Mouse (Mus musculus) intestine, postnatal 0 days (tissue): ENCODE data around the gene Pla2g3. TPM values are rescaled to one million over a fixed set of nuclear protein-coding genes. Genes with fewer than 3 reads are reported as not detected.
A peak's percentile ranks its signal among the peaks of the same experiment; 100 is the strongest.

ENCODE experiments used
- ATAC-seq: fragments of 200-750 bp; cut with Nextera tagmentation; 2 replicates; pipeline ENCODE4 v1.8.0; 2017; ENCODE audit warnings: mild to moderate bottlenecking, moderate TSS enrichment, moderate library complexity
- H3K27ac ChIP-seq: fragments of 300-500 bp; sonication (generic); 2 replicates; pipeline ENCODE4 v1.5.1; 2014; ENCODE audit warnings: mild to moderate bottlenecking, low read depth, low read length, moderate library complexity
- H3K27me3 ChIP-seq: fragments of 300-500 bp; sonication (generic); replicated peaks from 2 replicates; pipeline ENCODE4 v1.6.1; 2014; ENCODE audit warnings: low read length, mixed read lengths; ENCODE audit not compliant: control insufficient read depth, insufficient read depth
- H3K36me3 ChIP-seq: fragments of 300-500 bp; sonication (generic); 2 replicates; pipeline ENCODE4 v1.6.1; 2014; ENCODE audit warnings: mild to moderate bottlenecking, moderate library complexity; ENCODE audit not compliant: control insufficient read depth, insufficient read depth
- H3K4me1 ChIP-seq: fragments of 300-500 bp; sonication (generic); replicated peaks from 2 replicates; pipeline ENCODE4 v1.6.1; 2014; ENCODE audit warnings: antibody characterized with exemption, low read length, mixed read lengths; ENCODE audit not compliant: control insufficient read depth, insufficient read depth
- H3K4me2 ChIP-seq: fragments of 300-500 bp; sonication (generic); replicated peaks from 2 replicates; pipeline ENCODE4 v1.6.1; 2014; ENCODE audit warnings: low read depth, mild to moderate bottlenecking, moderate library complexity
- H3K4me3 ChIP-seq: fragments of 300-500 bp; sonication (generic); 2 replicates; pipeline ENCODE4 v1.5.1; 2014; ENCODE audit warnings: low read depth, low read length
- H3K9ac ChIP-seq: fragments of 300-500 bp; sonication (generic); 2 replicates; pipeline ENCODE4 v1.6.1; 2014; ENCODE audit warnings: mild to moderate bottlenecking, low read depth, low read length
- H3K9me3 ChIP-seq: fragments of 300-500 bp; sonication (generic); 2 replicates; pipeline ENCODE4 v1.6.1; 2016; ENCODE audit warnings: mixed run types; ENCODE audit not compliant: control insufficient read depth
- CTCF ChIP-seq: sonication (generic); IDR thresholded peaks from 2 replicates; pipeline ENCODE4 v1.5.1; 2016; ENCODE audit warnings: low read depth, mild to moderate bottlenecking, control low read depth, antibody characterized with exemption, moderate library complexity
- WGBS: fragments of 180-500 bp; shearing (Covaris S2); extraction: QIAGEN DNeasy Blood & Tissue Kit; methylation state at CpG from one replicate; pipeline ENCODE4 v1.1.7; 2014; 5-methylcytosine and 5-hydroxymethylcytosine counted together
- polyA plus RNA-seq: library from polyadenylated mRNA; unstranded; fragments of >200 nt; fragmentation: Nextera tagmentation; extraction: Ambion mirVana; gene quantifications from 2 replicates; pipeline ENCODE4 v1.2.1, GENCODE M21; 2015

Pla2g3 gene
- polyA plus RNA-seq, 1 experiment from 2014 or later: 0.30 TPM

DNA sequence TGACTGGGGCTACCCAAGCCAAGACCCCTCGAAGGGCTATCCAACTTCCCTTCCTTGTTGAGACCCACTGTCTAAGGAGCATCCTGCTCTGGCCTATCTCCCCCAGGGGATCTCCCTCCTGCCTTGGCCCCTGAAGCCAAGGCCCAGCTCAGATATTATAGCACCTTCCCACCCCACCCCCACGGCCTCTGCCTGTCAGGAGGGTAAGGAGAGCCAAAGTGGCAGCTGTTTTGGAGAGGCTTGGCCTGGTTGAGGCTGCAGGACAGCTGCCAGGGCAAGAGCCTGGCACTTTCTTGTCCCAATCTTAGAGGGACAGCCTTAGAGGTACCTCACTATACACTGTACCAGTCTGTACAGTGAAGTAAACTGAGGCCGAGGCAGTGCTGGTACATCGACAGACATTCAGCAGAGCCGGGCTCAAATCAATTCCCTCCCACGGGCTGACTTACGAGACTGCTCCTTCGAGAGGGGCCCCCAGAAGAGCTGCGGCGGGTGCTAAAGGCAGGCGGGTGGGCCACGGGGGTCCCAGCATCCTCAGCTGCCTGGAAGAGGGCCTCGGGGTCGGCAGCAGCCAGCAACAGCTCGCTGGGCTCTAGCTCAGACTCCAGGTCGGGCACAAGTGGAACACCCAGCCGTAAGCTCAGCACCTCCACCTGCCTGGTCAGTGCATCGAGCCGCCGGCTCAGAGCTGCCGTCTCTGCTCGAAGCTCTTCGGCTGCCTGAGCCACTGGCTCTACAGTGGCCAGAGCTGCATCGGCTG, 39.1 kb downstream of the Pla2g3 start:
- H3K9ac ChIP-seq: no peak overlapping the region
- no peak for ATAC-seq

DNA sequence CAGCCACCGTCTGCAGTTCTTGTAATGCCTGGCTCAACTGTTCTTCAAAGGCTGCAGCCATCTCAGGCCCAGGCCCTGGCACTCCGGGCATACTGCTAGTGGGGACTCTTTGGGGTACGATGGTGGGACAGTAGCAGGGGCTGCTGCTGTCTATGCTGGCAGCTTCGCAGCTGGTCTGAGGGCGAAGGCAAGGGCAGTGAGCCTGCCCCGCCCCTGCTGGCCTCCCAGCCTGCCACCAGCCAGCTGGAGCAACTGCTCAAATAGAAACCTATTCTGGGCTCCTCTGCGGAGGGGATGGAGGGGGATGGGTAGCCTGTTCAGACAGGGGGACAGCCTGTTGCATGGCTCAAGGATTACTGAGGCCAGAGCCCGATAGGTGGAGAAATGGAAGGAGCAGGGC, 39.7 kb downstream of the Pla2g3 start:
- H3K9ac ChIP-seq: no peak overlapping the region
- H3K4me3 ChIP-seq: no peak overlapping the region
- H3K4me2 ChIP-seq: no peak overlapping the region
- ATAC-seq: no peak
- no peaks in the 10 kb centered on the region for H3K4me1 ChIP-seq
- no peak for TF ChIP-seq CTCF
- H3K27me3 ChIP-seq: no peaks in the 10 kb centered on the region
- 79% methylated on average over 8 of the region's 8 CpGs for WGBS
- H3K9me3 ChIP-seq: no peaks in the 10 kb centered on the region
- peaks cover 96% of the 10 kb centered on the region for H3K36me3 ChIP-seq
- H3K27ac ChIP-seq: no peak overlapping the region

More for the DNA sequence above, 39.1 kb downstream of the Pla2g3 start:
- no peak overlapping the region for H3K27ac ChIP-seq
- H3K4me3 ChIP-seq: no peak overlapping the region
- no peak for TF ChIP-seq CTCF
- no peaks in the 10 kb centered on the region for H3K27me3 ChIP-seq
- H3K4me1 ChIP-seq: no peaks in the 10 kb centered on the region
- WGBS: 90% methylated on average over 24 of the region's 24 CpGs
- H3K36me3 ChIP-seq: peaks cover 96% of the 10 kb centered on the region
- H3K4me2 ChIP-seq: no peak overlapping the region
- no peaks in the 10 kb centered on the region for H3K9me3 ChIP-seq

GRCm38 (mm10) chr11:3528208-3528607, 40.1 kb downstream of the Pla2g3 start:
- H3K36me3 ChIP-seq: peaks cover 98% of the 10 kb centered on the region
- no peak overlapping the region for H3K4me2 ChIP-seq
- H3K27ac ChIP-seq: no peak overlapping the region
- no peak for TF ChIP-seq CTCF
- no peaks in the 10 kb centered on the region for H3K27me3 ChIP-seq
- no peak for ATAC-seq
- H3K4me3 ChIP-seq: no peak overlapping the region
- H3K4me1 ChIP-seq: no peaks in the 10 kb centered on the region
- H3K9me3 ChIP-seq: no peaks in the 10 kb centered on the region
- H3K9ac ChIP-seq: no peak overlapping the region
- WGBS: 90% methylated on average over 6 of the region's 6 CpGs

- Histone ChIP-seq H3K9me3 (no peaks in the 10 kb centered on the region), H3K27me3 (no peaks in the 10 kb centered on the region), H3K4me3 (no peak overlapping the region), H3K4me1 (no peaks in the 10 kb centered on the region), H3K36me3 (peaks cover 92% of the 10 kb centered on the region), H3K27ac (no peak overlapping the region), H3K4me2 (no peak overlapping the region; the same call in 1 of the 2 replicates), H3K9ac (no peak overlapping the region)
- 66% methylated on average over 20 of the region's 20 CpGs for WGBS
- TF ChIP-seq CTCF: no peak
- ATAC-seq: no peak
These were observed 41.6 kb downstream of the Pla2g3 start for GRCm38 (mm10) chr11:3529476-3530252.

- H3K4me2 ChIP-seq: no peak overlapping the region
- peak; percentile 19; the same call in 1 of the 2 replicates for TF ChIP-seq CTCF
- no peaks in the 10 kb centered on the region for H3K27me3 ChIP-seq
- ATAC-seq: no peak
- peaks cover 81% of the 10 kb centered on the region for H3K36me3 ChIP-seq
- no peak overlapping the region for H3K9ac ChIP-seq
- H3K4me1 ChIP-seq: no peaks in the 10 kb centered on the region; the same call in 1 of the 2 replicates
- H3K27ac ChIP-seq: peak overlapping the region; percentile 50; the same call in 1 of the 2 replicates
- WGBS: 94% methylated on average over 3 of the region's 3 CpGs
- H3K9me3 ChIP-seq: no peaks in the 10 kb centered on the region
- H3K4me3 ChIP-seq: no peak overlapping the region
These were observed 42.6 kb downstream of the Pla2g3 start for GRCm38 (mm10) chr11:3530731-3531130.

DNA sequence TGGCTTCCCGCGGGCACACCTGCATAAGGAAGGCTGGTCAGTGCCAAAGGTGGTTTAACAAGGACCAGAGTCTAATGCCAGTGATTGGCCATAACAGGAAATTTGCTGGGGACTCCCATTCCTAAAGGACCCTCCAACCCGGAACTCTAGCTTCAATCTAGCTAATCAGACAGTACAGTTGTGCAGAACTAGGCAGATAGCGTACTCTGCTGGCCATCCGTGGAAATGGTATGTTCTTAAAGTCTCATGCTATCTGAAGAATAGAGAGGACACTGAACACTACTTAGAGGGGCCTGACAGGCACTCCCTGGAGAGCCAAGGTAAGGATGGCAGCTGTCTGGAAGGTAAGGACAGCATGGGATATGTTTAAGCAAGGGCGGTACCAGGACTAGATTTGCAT, 43.5 kb downstream of the Pla2g3 start:
- Histone ChIP-seq H3K27ac (peak overlapping the region; percentile 50; the same call in 1 of the 2 replicates), H3K9me3 (no peaks in the 10 kb centered on the region), H3K36me3 (peaks cover 72% of the 10 kb centered on the region), H3K27me3 (no peaks in the 10 kb centered on the region), H3K9ac (no peak overlapping the region), H3K4me1 (peaks cover 3% of the 10 kb centered on the region; the same call in 1 of the 2 replicates), H3K4me2 (no peak overlapping the region), H3K4me3 (no peak overlapping the region)
- TF ChIP-seq CTCF: peak; percentile 74
- no peak for ATAC-seq
- 84% methylated on average over 6 of the region's 6 CpGs for WGBS
